Mouse (Mus musculus) brain, embryonic 14.5 days (tissue): ENCODE measurements around the gene Mbtd1. TPM values are rescaled to one million over a fixed set of nuclear protein-coding genes. Genes with fewer than 3 reads are reported as not detected.

Source experiments
- DNase-seq: peaks from one replicate; pipeline ENCODE4 v3.0.0-alpha.2; 2011; ENCODE audit warnings: low read depth
- CTCF ChIP-seq: fragments of 200-500 bp; IDR thresholded peaks from 2 replicates; pipeline ENCODE4 v1.5.1; 2012; ENCODE audit warnings: inconsistent platforms, mild to moderate bottlenecking, moderate library complexity, borderline replicate concordance; ENCODE audit not compliant: insufficient read depth, insufficient read length; ENCODE audit errors: extremely low read depth
- POLR2A ChIP-seq: fragments of 200-500 bp; IDR thresholded peaks from 2 replicates; pipeline ENCODE4 v1.6.1; 2012; ENCODE audit warnings: mild to moderate bottlenecking, inconsistent platforms, borderline replicate concordance; ENCODE audit not compliant: poor library complexity, insufficient read depth, insufficient read length, severe bottlenecking; ENCODE audit errors: extremely low read depth
- polyA plus RNA-seq: library from polyadenylated mRNA; depleted of rRNA; stranded (reverse); fragments of >200 nt; gene quantifications from 2 replicates; pipeline ENCODE4 v1.2.3, GENCODE M21; 2012

Gene Mbtd1
- polyA plus RNA-seq, 1 experiment = 51.4 TPM

- no peak for TF ChIP-seq CTCF
- TF ChIP-seq POLR2A = peak; percentile 5; the same call in 1 of the 2 replicates
Observed at GRCm38 (mm10) chr11:93955256-93956150, 69.9 kb downstream of the Mbtd1 start.

GRCm38 (mm10) chr11:93956159-93956558 is 70.5 kb downstream of the Mbtd1 start, which contains the start of gene Nme2:
Gene Nme2 (minus strand): TSS chr11:93956259.
- no peak for DNase-seq
- TF ChIP-seq POLR2A = no peak
- TF ChIP-seq CTCF = no peak

More at GRCm38 (mm10) chr11:93955256-93956150, 69.9 kb downstream of the Mbtd1 start:
- peak; percentile 96 for DNase-seq

GRCm38 (mm10) chr11:93957031-93957555 is 71.4 kb downstream of the Mbtd1 start:
- TF ChIP-seq POLR2A = no peak
- TF ChIP-seq CTCF = no peak
- no peak for DNase-seq

GRCm38 (mm10) chr11:93957746-93958145 is 72.1 kb downstream of the Mbtd1 start:
- DNase-seq = no peak
- TF ChIP-seq CTCF (no peak), POLR2A (no peak)

- no peak for DNase-seq
- TF ChIP-seq POLR2A (no peak), CTCF (no peak)
Observed at GRCm38 (mm10) chr11:93961482-93961881, 75.8 kb downstream of the Mbtd1 start.

GRCm38 (mm10) chr11:93963013-93963412 is 77.4 kb downstream of the Mbtd1 start:
- no peak for TF ChIP-seq CTCF
- no peak for TF ChIP-seq POLR2A
- DNase-seq = no peak

- DNase-seq = no peak
- TF ChIP-seq POLR2A = no peak
- TF ChIP-seq CTCF = no peak
Observed at GRCm38 (mm10) chr11:93965391-93965790, 79.7 kb downstream of the Mbtd1 start.

GRCm38 (mm10) chr11:93967381-93967780 is 81.7 kb downstream of the Mbtd1 start:
- TF ChIP-seq POLR2A (no peak), CTCF (no peak)
- peak; percentile 25 for DNase-seq

GRCm38 (mm10) chr11:93968005-93968847 is 82.6 kb downstream of the Mbtd1 start, which contains the start of the genes Gm20390 and Nme1:
Gene Gm20390 (minus strand): TSS chr11:93968293.
Gene Nme1 (minus strand): TSS chr11:93968521.
- peak; percentile 100 for DNase-seq
- TF ChIP-seq POLR2A (no peak; the same call in 1 of the 2 replicates), CTCF (peak; percentile 91)

- DNase-seq = no peak
- TF ChIP-seq CTCF (no peak), POLR2A (no peak)
Observed at GRCm38 (mm10) chr11:93968848-93969128, 83.1 kb downstream of the Mbtd1 start.

GRCm38 (mm10) chr11:93969171-93969570 is 83.5 kb downstream of the Mbtd1 start:
- TF ChIP-seq POLR2A = no peak
- TF ChIP-seq CTCF = no peak
- no peak for DNase-seq

GRCm38 (mm10) chr11:93969799-93970198 is 84.1 kb downstream of the Mbtd1 start:
- TF ChIP-seq POLR2A (no peak), CTCF (no peak)
- no peak for DNase-seq
